Mouse (Mus musculus) liver, adult 2 months (tissue): ENCODE measurements around the gene Stpg4. TPM values are rescaled to one million over a fixed set of nuclear protein-coding genes. Genes with fewer than 3 reads are reported as not detected.

Experiments used
- DNase-seq: peaks from one replicate; pipeline ENCODE4 v3.0.0-alpha.2; 2011; ENCODE audit warnings: low read depth, low spot score; ENCODE audit errors: extremely low read depth
- H3K27ac ChIP-seq: fragments of 200-500 bp; replicated peaks from 2 replicates; pipeline ENCODE4 v1.5.1; 2012; ENCODE audit warnings: low read depth, mild to moderate bottlenecking, control low read depth, inconsistent platforms, low read length; ENCODE audit not compliant: insufficient read depth
- H3K27me3 ChIP-seq: fragments of 200-500 bp; 2 replicates; pipeline ENCODE4 v1.6.1; 2012; ENCODE audit warnings: mild to moderate bottlenecking, moderate library complexity, low read length, inconsistent platforms; ENCODE audit not compliant: control insufficient read depth, insufficient read depth
- H3K36me3 ChIP-seq: fragments of 200-500 bp; 2 replicates; pipeline ENCODE4 v1.6.1; 2012; ENCODE audit warnings: low read length, inconsistent platforms; ENCODE audit not compliant: control insufficient read depth, insufficient read depth
- H3K4me1 ChIP-seq: fragments of 200-500 bp; 2 replicates; pipeline ENCODE4 v1.6.1; 2011; ENCODE audit warnings: low read length; ENCODE audit not compliant: control insufficient read depth, insufficient read depth
- H3K4me3 ChIP-seq: fragments of 200-500 bp; 2 replicates; pipeline ENCODE4 v1.5.1; 2011; ENCODE audit warnings: low read depth, mild to moderate bottlenecking, control low read depth, low read length, moderate library complexity; ENCODE audit not compliant: insufficient read depth
- H3K79me2 ChIP-seq: fragments of 200-500 bp; 2 replicates; pipeline ENCODE4 v1.6.1; 2012; ENCODE audit warnings: inconsistent platforms, mild to moderate bottlenecking, low read length, moderate library complexity; ENCODE audit not compliant: control insufficient read depth, insufficient read depth
- H3K9ac ChIP-seq: fragments of 200-500 bp; 2 replicates; pipeline ENCODE4 v1.6.1; 2012; ENCODE audit warnings: low read depth, mild to moderate bottlenecking, control low read depth, inconsistent platforms, low read length
- CTCF ChIP-seq: fragments of 200-500 bp; IDR thresholded peaks from 2 replicates; pipeline ENCODE4 v1.5.1; 2011; ENCODE audit warnings: low read depth, low read length, control low read depth
- POLR2A ChIP-seq: fragments of 200-500 bp; IDR thresholded peaks from 2 replicates; pipeline ENCODE4 v1.6.1; 2011; ENCODE audit warnings: low read length, control low read depth; ENCODE audit not compliant: insufficient read depth; ENCODE audit errors: extremely low read depth
- WGBS: fragments of 180-500 bp; shearing (Covaris S2); methylation state at CpG from one replicate; pipeline ENCODE4 v1.1.7; 2018; 5-methylcytosine and 5-hydroxymethylcytosine counted together
- polyA plus RNA-seq: library from polyadenylated mRNA; depleted of rRNA; stranded (reverse); fragments of >200 nt; gene quantifications from 2 replicates; pipeline ENCODE4 v1.2.3, GENCODE M21; 2012
- total RNA-seq: library from RNA; depleted of rRNA; stranded (reverse); fragments of >200 nt; gene quantifications from 2 replicates; pipeline ENCODE4 v1.2.3, GENCODE M21; 2014

The Stpg4 gene
- total and polyA plus RNA-seq, 2 experiments, result not detected

DNA sequence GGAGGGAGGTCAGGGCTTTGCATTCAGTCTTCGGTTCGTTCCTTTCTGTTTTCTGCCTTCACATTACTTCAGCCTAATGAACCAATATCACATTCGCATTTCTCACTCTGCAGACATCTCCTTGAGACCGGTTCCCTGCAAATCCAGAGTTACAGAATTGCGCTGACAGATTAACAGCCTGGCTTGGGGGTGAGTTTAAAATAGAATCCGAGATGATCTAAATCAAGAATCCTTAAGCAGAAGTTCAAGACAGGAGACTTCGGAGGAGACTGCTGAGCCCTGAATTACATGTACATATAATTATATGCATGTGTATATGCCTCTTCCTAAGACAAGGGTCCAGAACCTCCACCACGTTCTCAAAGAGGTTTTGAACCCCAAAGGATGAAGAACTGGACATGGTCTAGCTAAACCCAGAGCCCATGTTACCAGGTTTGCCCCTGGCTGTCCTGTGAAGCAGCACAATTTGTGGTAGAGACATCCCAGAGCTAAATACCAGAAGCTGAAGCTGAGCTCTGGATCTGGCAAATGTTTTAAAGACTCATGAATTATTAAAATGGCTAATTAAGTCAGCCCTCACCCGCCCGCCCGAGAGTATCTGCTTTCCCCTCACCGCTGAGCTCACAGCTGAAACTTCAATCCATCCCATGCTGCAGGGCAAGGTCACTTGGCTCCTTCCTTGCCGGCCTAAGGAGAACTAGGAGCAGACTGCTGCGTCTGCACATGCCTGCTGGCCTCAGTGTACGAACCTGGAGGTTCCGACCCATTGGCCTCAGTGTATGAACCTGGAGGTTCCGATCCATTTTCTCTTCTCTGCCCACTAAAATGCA is 33.3 kb upstream of the Stpg4 start:
- TF ChIP-seq POLR2A (no peak), CTCF (no peak)
- no peak overlapping the region for H3K4me3 ChIP-seq
- DNase-seq, result no peak
- peaks cover 15% of the 10 kb centered on the region; the same call in 1 of the 2 replicates for H3K4me1 ChIP-seq
- H3K9ac ChIP-seq, result no peak overlapping the region
- H3K36me3 ChIP-seq, result no peaks in the 10 kb centered on the region
- 80% methylated on average over 17 of the region's 17 CpGs for WGBS
- no peaks in the 10 kb centered on the region for H3K27me3 ChIP-seq
- H3K27ac ChIP-seq, result peak overlapping the region; percentile 64
- no peaks in the 10 kb centered on the region for H3K79me2 ChIP-seq

DNA sequence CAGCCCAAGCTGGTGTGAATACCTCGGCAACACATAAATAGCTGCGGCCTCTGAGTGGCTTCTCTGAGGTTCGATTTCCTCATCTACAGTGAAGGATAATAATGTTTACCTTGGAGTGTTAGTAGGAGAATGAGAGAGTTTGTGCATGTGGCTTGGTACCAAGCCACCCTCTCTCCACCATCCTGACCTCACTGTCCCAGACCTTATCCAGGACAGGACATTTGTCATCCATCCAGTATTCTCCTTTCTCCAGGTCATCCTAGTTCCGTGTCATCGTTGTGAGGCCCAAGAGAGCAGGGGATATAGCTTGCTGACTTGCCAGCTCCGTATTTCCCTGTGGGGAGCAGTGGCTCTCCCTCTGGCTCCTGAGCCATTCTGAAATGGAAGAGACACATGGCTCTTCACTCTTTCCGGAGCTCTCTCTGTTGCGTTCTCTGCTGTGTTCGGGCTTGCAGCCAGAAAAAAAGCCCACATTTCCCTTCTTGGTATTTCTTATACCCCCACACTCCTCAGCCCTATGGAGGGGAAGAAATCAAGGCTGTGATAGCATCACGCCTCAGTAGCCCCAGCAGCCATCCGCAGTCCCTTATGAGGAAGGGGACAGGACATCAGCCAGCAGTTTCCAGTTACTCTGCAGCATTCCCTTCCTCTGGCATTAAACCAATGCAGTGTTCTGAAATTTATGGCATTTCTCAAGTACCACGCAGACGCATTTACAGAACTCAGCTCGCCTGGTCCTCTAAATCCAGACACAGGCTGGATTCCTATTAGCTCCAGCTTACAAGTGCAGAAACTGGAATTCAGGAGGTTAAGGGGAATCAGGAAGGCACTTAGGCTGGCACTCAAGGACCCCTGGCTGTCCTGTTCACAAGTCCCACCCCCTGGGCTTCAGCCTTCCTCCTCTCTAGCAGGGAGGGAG is 32.5 kb upstream of the Stpg4 start:
- WGBS, result 28% methylated on average over 14 of the region's 14 CpGs
- TF ChIP-seq CTCF (no peak), POLR2A (no peak)
- peak overlapping the region; percentile 64 for H3K27ac ChIP-seq
- peak overlapping the region; percentile 18; the same call in 1 of the 2 replicates for H3K9ac ChIP-seq
- peak; percentile 81 for DNase-seq
- H3K27me3 ChIP-seq, result no peaks in the 10 kb centered on the region
- H3K79me2 ChIP-seq, result no peaks in the 10 kb centered on the region
- no peak overlapping the region for H3K4me3 ChIP-seq
- no peaks in the 10 kb centered on the region for H3K36me3 ChIP-seq
- H3K4me1 ChIP-seq, result peaks cover 15% of the 10 kb centered on the region; the same call in 1 of the 2 replicates

DNA sequence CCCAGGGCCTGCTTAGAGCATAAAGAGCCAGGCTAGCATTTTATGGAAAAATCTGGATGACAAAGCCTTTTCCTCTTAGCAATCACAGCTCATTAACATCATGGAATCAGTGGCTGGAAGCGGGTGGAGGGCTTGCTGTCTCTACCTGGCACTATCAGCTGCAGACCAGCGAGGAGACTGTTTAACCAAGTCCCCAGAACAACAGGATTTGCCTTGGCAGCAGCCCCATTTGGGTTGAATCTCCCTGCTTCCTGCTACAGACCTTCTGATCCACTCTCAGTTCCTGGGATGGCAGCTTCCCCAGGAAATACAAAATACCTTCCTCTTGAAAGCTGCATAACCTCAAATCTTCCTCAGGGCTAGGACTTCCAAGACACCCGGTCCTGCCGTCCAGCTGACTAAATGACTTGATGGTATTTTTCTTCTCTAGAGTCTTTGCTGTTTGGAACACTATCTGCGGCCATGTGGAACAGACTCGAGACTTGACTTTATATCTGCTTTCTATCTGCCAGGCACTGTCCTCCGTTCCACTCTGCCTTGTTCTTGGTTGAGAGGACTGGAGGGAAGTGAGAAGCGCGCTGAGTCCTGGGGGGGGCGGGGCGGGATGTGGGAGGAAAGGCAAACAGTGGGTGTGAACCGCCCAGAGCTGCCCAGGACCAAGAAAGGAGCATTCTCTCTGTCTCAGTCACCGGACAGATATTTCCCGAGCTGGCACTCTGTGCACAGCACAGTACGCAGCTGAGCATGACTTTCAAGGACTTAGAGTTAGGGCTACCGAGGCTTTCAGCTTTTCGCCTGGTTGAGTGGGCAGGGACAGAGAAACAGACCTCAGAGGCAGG is 31.6 kb upstream of the Stpg4 start:
- Histone ChIP-seq H3K27ac (peak overlapping the region; percentile 64), H3K4me1 (peaks cover 15% of the 10 kb centered on the region; the same call in 1 of the 2 replicates), H3K27me3 (no peaks in the 10 kb centered on the region), H3K36me3 (no peaks in the 10 kb centered on the region), H3K9ac (0 out of 2 replicates have a peak overlapping the region, but pooled peaks have one; percentile 11), H3K4me3 (peak overlapping the region; percentile 7; the same call in 1 of the 2 replicates), H3K79me2 (no peaks in the 10 kb centered on the region)
- no peak for TF ChIP-seq CTCF
- no peak for TF ChIP-seq POLR2A
- DNase-seq, result peak; percentile 75
- 2% methylated on average over 13 of the region's 17 CpGs for WGBS

DNA sequence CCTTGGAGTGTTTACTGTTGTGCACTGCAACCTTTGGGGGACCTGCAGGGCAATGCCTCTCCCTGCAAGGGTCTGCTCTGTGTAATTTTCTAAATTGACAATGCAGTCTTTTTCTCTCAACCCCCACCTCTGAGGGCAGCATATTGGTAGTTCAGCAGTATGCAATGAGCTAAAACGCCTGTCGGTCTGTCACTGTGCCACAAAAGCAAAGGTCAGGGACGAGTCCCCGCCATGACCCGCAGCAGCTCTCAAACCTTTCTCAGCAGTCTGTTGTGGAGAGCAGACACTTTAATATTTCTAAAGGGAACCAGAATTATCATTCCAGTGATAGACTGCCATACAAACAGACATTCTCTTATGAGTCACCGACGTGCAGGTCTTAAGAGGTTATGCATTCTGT is 30.4 kb upstream of the Stpg4 start:
- Histone ChIP-seq H3K79me2 (no peaks in the 10 kb centered on the region), H3K27ac (peak overlapping the region; percentile 44; the same call in 1 of the 2 replicates), H3K36me3 (no peaks in the 10 kb centered on the region), H3K4me1 (peaks cover 15% of the 10 kb centered on the region; the same call in 1 of the 2 replicates), H3K4me3 (no peak overlapping the region), H3K27me3 (no peaks in the 10 kb centered on the region), H3K9ac (no peak overlapping the region)
- TF ChIP-seq POLR2A (no peak), CTCF (no peak)
- 17% methylated on average over 7 of the region's 7 CpGs for WGBS
- DNase-seq, result peak; percentile 75

DNA sequence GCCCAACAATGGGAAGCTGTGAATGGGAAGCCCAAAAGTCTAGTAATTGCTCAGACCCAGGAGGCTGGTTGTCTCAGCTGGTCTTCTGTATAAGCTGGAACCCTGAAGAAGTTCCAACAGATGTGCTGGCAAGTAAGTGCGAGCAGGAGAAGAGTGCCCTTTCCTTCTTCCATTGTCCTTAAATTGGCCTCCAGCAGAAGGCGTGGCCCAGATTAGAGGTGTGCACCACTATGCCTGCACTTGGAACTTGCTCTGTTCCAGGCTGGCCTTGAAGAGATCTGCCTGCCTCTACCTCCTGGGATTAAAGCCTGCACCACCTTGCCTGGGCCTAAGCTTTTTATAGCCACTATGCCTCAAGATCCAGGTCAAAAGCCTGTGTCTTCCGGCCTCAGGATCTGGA is 26.6 kb upstream of the Stpg4 start:
- no peak for DNase-seq
- TF ChIP-seq POLR2A (no peak), CTCF (no peak)
- Histone ChIP-seq H3K9ac (no peak overlapping the region), H3K36me3 (no peaks in the 10 kb centered on the region), H3K27ac (no peak overlapping the region), H3K27me3 (no peaks in the 10 kb centered on the region), H3K79me2 (no peaks in the 10 kb centered on the region), H3K4me1 (peaks cover 11% of the 10 kb centered on the region; the same call in 1 of the 2 replicates), H3K4me3 (no peak overlapping the region)
- 91% methylated on average over 3 of the region's 3 CpGs for WGBS
